Mouse (Mus musculus) ES-Bruce4 (cell line): Measurements from ENCODE around the gene Samd13.

Experiments used
- CTCF ChIP-seq: IDR thresholded peaks from one replicate; pipeline ENCODE4 v1.8.1; 2011; ENCODE audit warnings: low read depth, low read length
- POLR2A ChIP-seq: IDR thresholded peaks from one replicate; pipeline ENCODE4 v1.8.1; 2011; ENCODE audit warnings: low read length; ENCODE audit not compliant: insufficient read depth

DNA sequence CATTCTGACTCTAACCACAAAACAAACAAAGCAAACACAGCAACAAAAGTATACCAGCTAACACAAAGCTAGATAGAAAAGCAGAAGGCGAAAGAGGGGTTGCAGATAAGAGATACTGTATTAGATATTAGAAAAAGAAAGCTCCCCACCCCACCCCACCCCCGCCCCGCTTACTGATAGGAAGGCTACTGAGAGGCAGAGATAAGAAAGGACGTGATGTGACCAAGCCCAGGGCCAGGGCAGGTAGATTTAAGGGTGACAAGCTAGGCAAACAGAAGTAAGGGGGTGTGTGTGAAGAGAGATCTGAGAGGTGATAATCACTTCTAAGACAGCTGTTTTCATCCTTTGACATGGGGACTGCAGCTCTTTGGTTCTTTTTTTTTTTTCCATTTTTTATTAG, 67.0 kb downstream of the Samd13 start:
- TF ChIP-seq CTCF (no peak), POLR2A (no peak)
